Mouse (Mus musculus): ENCODE measurements at regions not wholly inside any gene's neighbourhood (a gene's known extent, or its start where the extent isn't known, plus 50 kb on each side); places are given as distances from the start of the nearest gene placed in this dataset.

DNA sequence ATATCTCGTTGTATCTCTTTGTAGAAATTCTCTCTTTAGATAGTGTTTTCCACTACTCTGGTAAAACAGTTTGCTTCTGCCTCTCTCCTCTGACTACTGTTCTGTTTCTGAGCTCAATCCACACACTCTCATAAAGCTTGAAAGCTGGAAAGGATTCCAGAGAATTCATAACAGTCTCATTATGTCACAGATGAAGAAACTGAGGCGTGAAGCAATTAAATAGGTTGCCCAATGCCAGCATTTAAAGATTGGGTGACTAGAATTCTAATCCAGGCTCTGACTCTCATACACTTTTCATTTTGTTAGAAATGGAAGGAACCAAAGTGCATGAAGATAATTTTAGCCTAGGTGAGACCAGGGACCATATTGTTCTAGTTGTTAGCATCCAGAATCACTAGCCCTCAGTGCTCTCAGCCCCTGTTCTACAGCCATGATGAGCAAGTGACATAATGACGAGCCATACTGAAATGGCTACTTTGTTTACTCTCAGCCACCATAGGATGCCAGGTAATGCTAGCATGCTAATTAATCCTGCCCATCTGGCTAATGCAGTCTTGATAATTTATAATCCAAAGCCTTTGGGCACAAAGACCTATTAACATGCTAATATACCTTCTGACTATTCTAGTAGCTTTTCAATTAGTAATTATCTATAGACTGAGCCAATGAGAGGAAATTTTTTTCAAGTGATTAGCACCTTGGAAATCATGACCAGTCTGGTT lies 341.7 kb downstream of the Sec23a start:
- H3K4me3 ChIP-seq (replicated peaks; ENCODE audit: low read length), result no peak overlapping the region
- no peaks in the 10 kb centered on the region for H3K36me3 ChIP-seq (ENCODE audit: control insufficient read depth, insufficient read depth, low read length)
- 75% methylated on average over 3 of the region's 3 CpGs for WGBS
- H3K4me2 ChIP-seq (replicated peaks; ENCODE audit: low read depth, low read length, severe bottlenecking), result no peak overlapping the region
- H3K9me3 ChIP-seq (ENCODE audit: control insufficient read depth, low read length), result no peaks in the 10 kb centered on the region
- no peaks in the 10 kb centered on the region for H3K27me3 ChIP-seq (ENCODE audit: control insufficient read depth, insufficient read depth, low read length)
- H3K9ac ChIP-seq (ENCODE audit: low read depth, low read length, severe bottlenecking), result no peak overlapping the region
- H3K4me1 ChIP-seq (ENCODE audit: control insufficient read depth, insufficient read depth, low read length), result no peaks in the 10 kb centered on the region
- no peak for TF ChIP-seq POLR2A (IDR thresholded peaks at IDR 0.05; ENCODE audit: borderline replicate concordance, extremely low read depth, insufficient read depth, insufficient read length)
- no peak for DNase-seq (ENCODE audit: low spot score)
- ATAC-seq (ENCODE audit: low FRiP score, low read depth), result no peak
- no peak overlapping the region for H3K27ac ChIP-seq (replicated peaks; ENCODE audit: low read depth, low read length)

DNA sequence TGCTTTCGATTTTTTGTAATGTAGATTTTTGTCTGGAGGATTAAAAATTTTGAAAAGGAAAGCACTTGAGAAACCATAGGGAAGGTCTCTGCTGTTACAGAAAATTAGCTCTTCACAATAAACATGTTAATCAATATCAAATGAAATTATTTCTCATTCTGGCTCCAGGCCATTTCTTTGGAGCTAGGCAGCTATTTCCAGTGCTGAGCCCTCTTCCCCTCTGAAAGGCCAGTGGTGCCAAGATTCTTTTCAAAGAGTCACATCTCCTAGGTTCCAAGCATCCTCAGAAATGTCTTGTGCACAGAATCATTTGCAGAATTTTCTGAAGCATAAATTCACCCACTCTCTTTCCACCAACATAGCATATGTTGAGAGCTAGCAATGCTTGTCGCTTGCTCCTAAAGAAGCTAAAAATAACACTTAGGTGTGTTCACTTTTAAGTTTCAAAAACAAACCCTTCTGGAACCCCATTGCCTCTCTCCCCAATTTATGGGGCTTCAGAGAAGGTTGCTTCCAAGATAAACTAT lies 357.2 kb downstream of the Sec23a start:
- DNase-seq (ENCODE audit: low spot score), result no peak
- Histone ChIP-seq H3K27me3 (ENCODE audit: control insufficient read depth, insufficient read depth, low read length) (no peaks in the 10 kb centered on the region), H3K4me2 (replicated peaks; ENCODE audit: low read depth, low read length, severe bottlenecking) (no peak overlapping the region), H3K4me1 (ENCODE audit: control insufficient read depth, insufficient read depth, low read length) (0 out of 2 replicates have a peak, but pooled peaks cover 4% of the 10 kb centered on the region), H3K9ac (ENCODE audit: low read depth, low read length, severe bottlenecking) (no peak overlapping the region), H3K4me3 (replicated peaks; ENCODE audit: low read length) (no peak overlapping the region), H3K27ac (replicated peaks; ENCODE audit: low read depth, low read length) (no peak overlapping the region), H3K36me3 (ENCODE audit: control insufficient read depth, insufficient read depth, low read length) (no peaks in the 10 kb centered on the region), H3K9me3 (ENCODE audit: control insufficient read depth, low read length) (no peaks in the 10 kb centered on the region)
- no peak for TF ChIP-seq POLR2A (IDR thresholded peaks at IDR 0.05; ENCODE audit: borderline replicate concordance, extremely low read depth, insufficient read depth, insufficient read length)
- 94% methylated on average over 2 of the region's 2 CpGs for WGBS
- ATAC-seq (ENCODE audit: low FRiP score, low read depth), result no peak

GRCm38 (mm10) chr12:58653751-58654150 lies 358.1 kb downstream of the Sec23a start:
- H3K36me3 ChIP-seq (ENCODE audit: control insufficient read depth, insufficient read depth, low read length), result no peaks in the 10 kb centered on the region
- TF ChIP-seq POLR2A (IDR thresholded peaks at IDR 0.05; ENCODE audit: borderline replicate concordance, extremely low read depth, insufficient read depth, insufficient read length), result no peak
- 68% methylated on average over 6 of the region's 6 CpGs for WGBS
- H3K27me3 ChIP-seq (ENCODE audit: control insufficient read depth, insufficient read depth, low read length), result no peaks in the 10 kb centered on the region
- H3K9ac ChIP-seq (ENCODE audit: low read depth, low read length, severe bottlenecking), result no peak overlapping the region
- H3K4me3 ChIP-seq (replicated peaks; ENCODE audit: low read length), result no peak overlapping the region
- H3K9me3 ChIP-seq (ENCODE audit: control insufficient read depth, low read length), result no peaks in the 10 kb centered on the region
- no peak overlapping the region for H3K27ac ChIP-seq (replicated peaks; ENCODE audit: low read depth, low read length)
- ATAC-seq (ENCODE audit: low FRiP score, low read depth) (no peak), DNase-seq (ENCODE audit: low spot score) (peak; percentile 27)
- 0 out of 2 replicates have a peak, but pooled peaks cover 4% of the 10 kb centered on the region for H3K4me1 ChIP-seq (ENCODE audit: control insufficient read depth, insufficient read depth, low read length)
- H3K4me2 ChIP-seq (replicated peaks; ENCODE audit: low read depth, low read length, severe bottlenecking), result no peak overlapping the region

DNA sequence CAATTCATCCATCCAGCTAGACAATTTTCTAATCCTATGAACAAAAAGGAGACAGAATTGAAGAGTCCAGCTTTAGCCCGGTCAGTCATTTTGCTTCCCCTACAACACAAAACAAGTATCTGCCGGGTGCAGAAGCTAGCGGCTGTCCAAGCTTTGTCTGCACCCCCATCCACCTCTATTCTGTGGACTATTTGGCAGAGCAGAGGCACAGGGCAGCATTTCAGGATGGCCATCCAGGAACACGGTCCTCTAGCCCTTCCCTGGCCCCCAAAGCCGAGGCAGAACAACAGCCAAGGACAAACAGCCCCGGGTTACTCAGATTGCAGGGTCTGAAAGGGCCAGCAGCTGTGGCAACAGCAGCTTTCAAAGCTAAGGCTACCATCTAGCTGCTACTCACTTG lies 358.6 kb downstream of the Sec23a start:
- 73% methylated on average over 6 of the region's 6 CpGs for WGBS
- H3K4me3 ChIP-seq (replicated peaks; ENCODE audit: low read length), result no peak overlapping the region
- DNase-seq (ENCODE audit: low spot score), result no peak
- H3K27ac ChIP-seq (replicated peaks; ENCODE audit: low read depth, low read length), result no peak overlapping the region
- no peak overlapping the region for H3K9ac ChIP-seq (ENCODE audit: low read depth, low read length, severe bottlenecking)
- no peaks in the 10 kb centered on the region for H3K27me3 ChIP-seq (ENCODE audit: control insufficient read depth, insufficient read depth, low read length)
- no peak for TF ChIP-seq POLR2A (IDR thresholded peaks at IDR 0.05; ENCODE audit: borderline replicate concordance, extremely low read depth, insufficient read depth, insufficient read length)
- H3K9me3 ChIP-seq (ENCODE audit: control insufficient read depth, low read length), result no peaks in the 10 kb centered on the region
- H3K4me2 ChIP-seq (replicated peaks; ENCODE audit: low read depth, low read length, severe bottlenecking), result no peak overlapping the region
- H3K36me3 ChIP-seq (ENCODE audit: control insufficient read depth, insufficient read depth, low read length), result no peaks in the 10 kb centered on the region
- 0 out of 2 replicates have a peak, but pooled peaks cover 4% of the 10 kb centered on the region for H3K4me1 ChIP-seq (ENCODE audit: control insufficient read depth, insufficient read depth, low read length)
- ATAC-seq (ENCODE audit: low FRiP score, low read depth), result no peak

DNA sequence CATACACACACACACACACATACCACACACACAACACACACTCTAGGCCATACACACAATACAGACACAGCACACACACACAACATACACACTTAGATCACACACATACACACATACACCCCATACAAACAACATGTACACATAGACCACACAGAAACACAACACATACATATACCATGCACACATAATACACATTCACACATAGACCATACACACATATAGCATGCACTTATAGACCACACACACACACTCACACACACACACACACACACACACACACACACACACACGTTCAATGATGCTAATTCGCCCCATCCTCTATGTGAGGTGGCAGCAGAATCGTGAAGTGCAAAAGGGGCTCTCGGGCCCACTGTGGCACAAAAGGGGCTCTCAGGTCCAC lies 359.1 kb downstream of the Sec23a start:
- H3K4me1 ChIP-seq (ENCODE audit: control insufficient read depth, insufficient read depth, low read length), result 0 out of 2 replicates have a peak, but pooled peaks cover 4% of the 10 kb centered on the region
- 90% methylated on average over 4 of the region's 4 CpGs for WGBS
- no peak for TF ChIP-seq POLR2A (IDR thresholded peaks at IDR 0.05; ENCODE audit: borderline replicate concordance, extremely low read depth, insufficient read depth, insufficient read length)
- no peak for DNase-seq (ENCODE audit: low spot score)
- no peak for ATAC-seq (ENCODE audit: low FRiP score, low read depth)
- no peak overlapping the region for H3K27ac ChIP-seq (replicated peaks; ENCODE audit: low read depth, low read length)
- no peaks in the 10 kb centered on the region for H3K36me3 ChIP-seq (ENCODE audit: control insufficient read depth, insufficient read depth, low read length)
- no peak overlapping the region for H3K4me2 ChIP-seq (replicated peaks; ENCODE audit: low read depth, low read length, severe bottlenecking)
- H3K27me3 ChIP-seq (ENCODE audit: control insufficient read depth, insufficient read depth, low read length), result no peaks in the 10 kb centered on the region
- H3K4me3 ChIP-seq (replicated peaks; ENCODE audit: low read length), result no peak overlapping the region
- no peak overlapping the region for H3K9ac ChIP-seq (ENCODE audit: low read depth, low read length, severe bottlenecking)
- H3K9me3 ChIP-seq (ENCODE audit: control insufficient read depth, low read length), result no peaks in the 10 kb centered on the region

Data from limb, embryonic 14.5 days (tissue).